Mouse (Mus musculus): ENCODE results near the gene Pmpcb. TPM values are rescaled to one million over a fixed set of nuclear protein-coding genes. Genes with fewer than 3 reads are reported as not detected.

Gene Pmpcb
- total and polyA plus RNA-seq, 2 experiments from 2014 or later = 68.6 to 94.9 TPM

DNA sequence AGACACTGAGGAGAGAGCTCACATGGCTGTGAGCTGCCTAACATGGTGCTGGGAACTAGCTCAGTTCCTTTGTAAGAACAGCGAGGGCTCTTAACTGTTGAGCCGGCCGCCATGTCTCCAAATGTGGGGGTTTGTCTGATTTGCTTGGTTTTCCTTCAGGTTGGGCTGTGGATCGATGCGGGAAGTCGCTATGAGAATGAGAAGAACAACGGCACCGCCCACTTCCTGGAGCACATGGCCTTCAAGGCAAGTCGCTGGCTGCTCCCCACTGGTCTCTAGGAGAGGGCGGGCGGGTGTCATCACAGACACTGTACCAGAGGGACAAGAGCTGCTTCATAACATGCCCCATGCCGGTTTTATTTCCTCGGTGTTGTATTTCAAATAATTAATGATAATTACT is 2.9 kb downstream of the Pmpcb start:
- Histone ChIP-seq H3K27ac (ENCODE audit: low read depth, low read length) (no peak overlapping the region), H3K4me3 (ENCODE audit: low read depth, low read length) (no peak overlapping the region), H3K4me2 (ENCODE audit: low read depth) (no peak overlapping the region), H3K9ac (no peak overlapping the region), H3K4me1 (ENCODE audit: insufficient read depth) (peaks cover 10% of the 10 kb centered on the region; the same call in 1 of the 2 replicates), H3K9me3 (ENCODE audit: low read length) (no peaks in the 10 kb centered on the region), H3K36me3 (ENCODE audit: insufficient read depth) (peaks cover 54% of the 10 kb centered on the region), H3K27me3 (ENCODE audit: insufficient read depth, low read length) (no peaks in the 10 kb centered on the region)
- no peak for DNase-seq
- 94% methylated on average over 13 of the region's 13 CpGs for WGBS
- no peak for ATAC-seq
- no peak for TF ChIP-seq CTCF (IDR thresholded peaks at IDR 0.05; ENCODE audit: low read depth)

GRCm38 (mm10) chr5:21743606-21744005 is 6.7 kb downstream of the Pmpcb start:
- no peak overlapping the region for H3K4me3 ChIP-seq (ENCODE audit: low read depth, low read length)
- no peak for TF ChIP-seq CTCF (IDR thresholded peaks at IDR 0.05; ENCODE audit: low read depth)
- 97% methylated on average over 10 of the region's 10 CpGs for WGBS

DNA sequence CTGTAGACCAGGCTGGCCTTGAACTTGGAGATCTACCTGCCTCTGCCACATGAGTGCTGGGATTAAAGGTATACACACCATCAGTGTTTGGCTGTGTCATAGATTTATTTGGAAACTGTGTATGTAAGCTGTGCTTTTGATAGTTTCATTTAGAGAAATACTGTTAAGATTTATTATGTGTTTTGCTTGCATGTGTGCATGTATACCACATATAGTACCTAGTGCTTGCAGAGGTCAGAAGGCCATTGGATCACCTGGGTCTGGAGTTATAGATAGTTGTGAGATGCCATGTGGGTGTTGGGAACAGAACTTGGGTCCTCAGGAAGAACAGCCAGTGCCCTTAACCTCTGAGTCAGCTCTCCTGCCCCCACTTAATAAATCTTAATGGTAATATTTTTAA is 7.7 kb downstream of the Pmpcb start:
- Histone ChIP-seq H3K4me3 (ENCODE audit: low read depth, low read length) (no peak overlapping the region), H3K36me3 (ENCODE audit: insufficient read depth) (peaks cover 90% of the 10 kb centered on the region), H3K9ac (no peak overlapping the region), H3K27ac (ENCODE audit: low read depth, low read length) (no peak overlapping the region), H3K9me3 (ENCODE audit: low read length) (no peaks in the 10 kb centered on the region), H3K4me2 (ENCODE audit: low read depth) (no peak overlapping the region), H3K27me3 (ENCODE audit: insufficient read depth, low read length) (no peaks in the 10 kb centered on the region), H3K4me1 (ENCODE audit: insufficient read depth) (no peaks in the 10 kb centered on the region)
- no peak for TF ChIP-seq CTCF (IDR thresholded peaks at IDR 0.05; ENCODE audit: low read depth)
- DNase-seq (no peak), ATAC-seq (no peak)

More at GRCm38 (mm10) chr5:21743606-21744005, 6.7 kb downstream of the Pmpcb start:
- no peaks in the 10 kb centered on the region for H3K9me3 ChIP-seq (ENCODE audit: low read length)
- H3K4me1 ChIP-seq (ENCODE audit: insufficient read depth) = no peaks in the 10 kb centered on the region
- H3K27me3 ChIP-seq (ENCODE audit: insufficient read depth, low read length) = no peaks in the 10 kb centered on the region
- DNase-seq (no peak), ATAC-seq (no peak)
- peaks cover 87% of the 10 kb centered on the region for H3K36me3 ChIP-seq (ENCODE audit: insufficient read depth)
- H3K27ac ChIP-seq (ENCODE audit: low read depth, low read length) = no peak overlapping the region
- H3K9ac ChIP-seq = no peak overlapping the region
- no peak overlapping the region for H3K4me2 ChIP-seq (ENCODE audit: low read depth)

GRCm38 (mm10) chr5:21745966-21746365 is 9.0 kb downstream of the Pmpcb start:
- ATAC-seq (no peak), DNase-seq (no peak)
- no peak overlapping the region for H3K4me2 ChIP-seq (ENCODE audit: low read depth)
- H3K27me3 ChIP-seq (ENCODE audit: insufficient read depth, low read length) = no peaks in the 10 kb centered on the region
- peaks cover 82% of the 10 kb centered on the region for H3K36me3 ChIP-seq (ENCODE audit: insufficient read depth)
- no peak overlapping the region for H3K27ac ChIP-seq (ENCODE audit: low read depth, low read length)
- H3K9me3 ChIP-seq (ENCODE audit: low read length) = no peaks in the 10 kb centered on the region
- WGBS = 91% methylated on average over 6 of the region's 8 CpGs
- no peak overlapping the region for H3K4me3 ChIP-seq (ENCODE audit: low read depth, low read length)
- no peak overlapping the region for H3K9ac ChIP-seq
- no peaks in the 10 kb centered on the region for H3K4me1 ChIP-seq (ENCODE audit: insufficient read depth)
- no peak for TF ChIP-seq CTCF (IDR thresholded peaks at IDR 0.05; ENCODE audit: low read depth)

GRCm38 (mm10) chr5:21768506-21768905 is 31.6 kb downstream of the Pmpcb start:
- no peak overlapping the region for H3K9ac ChIP-seq
- H3K27me3 ChIP-seq (ENCODE audit: insufficient read depth, low read length) = no peaks in the 10 kb centered on the region
- no peak for DNase-seq
- no peak for TF ChIP-seq CTCF (IDR thresholded peaks at IDR 0.05; ENCODE audit: low read depth)
- H3K4me3 ChIP-seq (ENCODE audit: low read depth, low read length) = no peak overlapping the region
- peaks cover 63% of the 10 kb centered on the region for H3K36me3 ChIP-seq (ENCODE audit: insufficient read depth)
- H3K9me3 ChIP-seq (ENCODE audit: low read length) = no peaks in the 10 kb centered on the region
- 97% methylated on average over 4 of the region's 4 CpGs for WGBS
- no peaks in the 10 kb centered on the region for H3K4me1 ChIP-seq (ENCODE audit: insufficient read depth)
- no peak overlapping the region for H3K4me2 ChIP-seq (ENCODE audit: low read depth)
- no peak overlapping the region for H3K27ac ChIP-seq (ENCODE audit: low read depth, low read length)
- no peak for ATAC-seq

- Histone ChIP-seq H3K4me3 (ENCODE audit: low read depth, low read length) (no peak overlapping the region), H3K36me3 (ENCODE audit: insufficient read depth) (peaks cover 61% of the 10 kb centered on the region), H3K9ac (no peak overlapping the region), H3K4me1 (ENCODE audit: insufficient read depth) (no peaks in the 10 kb centered on the region), H3K9me3 (ENCODE audit: low read length) (no peaks in the 10 kb centered on the region), H3K27me3 (ENCODE audit: insufficient read depth, low read length) (no peaks in the 10 kb centered on the region), H3K4me2 (ENCODE audit: low read depth) (no peak overlapping the region), H3K27ac (ENCODE audit: low read depth, low read length) (no peak overlapping the region)
- no peak for TF ChIP-seq CTCF (IDR thresholded peaks at IDR 0.05; ENCODE audit: low read depth)
- WGBS = 96% methylated on average over 6 of the region's 6 CpGs
- DNase-seq (no peak), ATAC-seq (no peak)
Observed at GRCm38 (mm10) chr5:21769841-21770240, 32.9 kb downstream of the Pmpcb start.

DNA sequence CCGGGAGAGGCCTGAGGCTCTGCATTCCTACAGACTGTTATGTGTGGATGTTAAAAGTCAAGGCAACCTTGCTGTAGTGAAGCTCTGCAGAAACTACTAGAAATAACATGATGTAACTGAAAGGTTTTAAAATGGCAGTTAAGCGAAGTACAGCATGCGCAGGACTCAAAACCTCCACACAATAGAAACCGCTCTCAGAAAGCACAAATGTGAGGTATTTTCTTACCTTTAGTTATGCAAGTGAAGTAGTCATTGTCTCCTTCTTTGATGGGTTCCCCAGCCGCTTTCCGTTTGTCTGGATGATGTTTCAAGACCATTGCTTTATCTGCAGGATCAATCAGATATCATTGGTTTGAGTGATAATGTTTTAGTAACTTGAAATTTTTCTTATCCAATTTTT is 39.5 kb downstream of the Pmpcb start:
- Histone ChIP-seq H3K9me3 (ENCODE audit: low read length) (no peaks in the 10 kb centered on the region), H3K4me2 (ENCODE audit: low read depth) (no peak overlapping the region), H3K9ac (no peak overlapping the region), H3K27ac (ENCODE audit: low read depth, low read length) (no peak overlapping the region), H3K4me3 (ENCODE audit: low read depth, low read length) (no peak overlapping the region), H3K36me3 (ENCODE audit: insufficient read depth) (peaks cover 58% of the 10 kb centered on the region), H3K4me1 (ENCODE audit: insufficient read depth) (no peaks in the 10 kb centered on the region), H3K27me3 (ENCODE audit: insufficient read depth, low read length) (no peaks in the 10 kb centered on the region)
- WGBS = 96% methylated on average over 6 of the region's 6 CpGs
- no peak for DNase-seq
- no peak for TF ChIP-seq CTCF (IDR thresholded peaks at IDR 0.05; ENCODE audit: low read depth)
- ATAC-seq = no peak

All from forebrain, postnatal 0 days (tissue).